Mouse (Mus musculus) neural tube, embryonic 11.5 days (tissue): ENCODE measurements at regions not wholly inside any gene's neighbourhood (a gene's known extent, or its start where the extent isn't known, plus 50 kb on each side); places are given as distances from the start of the nearest gene placed in this dataset.

Source experiments
- ATAC-seq: fragments of 200-750 bp; cut with Nextera tagmentation; 2 replicates; pipeline ENCODE4 v1.8.0; 2017; ENCODE audit warnings: moderate number of reproducible peaks, mild to moderate bottlenecking, moderate TSS enrichment, moderate library complexity; ENCODE audit not compliant: insufficient read depth, low FRiP score, low TSS enrichment
- DNase-seq: peaks from one replicate; pipeline ENCODE4 v3.0.0-alpha.2; 2015; ENCODE audit warnings: low spot score
- H3K27ac ChIP-seq: fragments of 300-500 bp; sonication (generic); 2 replicates; pipeline ENCODE4 v1.5.1; 2014; ENCODE audit warnings: low read depth, mild to moderate bottlenecking, low read length
- H3K27me3 ChIP-seq: fragments of 300-500 bp; sonication (generic); 2 replicates; pipeline ENCODE4 v1.6.1; 2014; ENCODE audit warnings: mild to moderate bottlenecking, low read length, mixed read lengths; ENCODE audit not compliant: control insufficient read depth, insufficient read depth
- H3K36me3 ChIP-seq: fragments of 300-500 bp; sonication (generic); 2 replicates; pipeline ENCODE4 v1.6.1; 2014; ENCODE audit warnings: mild to moderate bottlenecking, low read length, moderate library complexity, mixed read lengths; ENCODE audit not compliant: control insufficient read depth, insufficient read depth
- H3K4me1 ChIP-seq: fragments of 300-500 bp; sonication (generic); 2 replicates; pipeline ENCODE4 v1.6.1; 2014; ENCODE audit warnings: low read length, mixed read lengths; ENCODE audit not compliant: control insufficient read depth, insufficient read depth
- H3K4me2 ChIP-seq: fragments of 300-500 bp; sonication (generic); 2 replicates; pipeline ENCODE4 v1.6.1; 2014; ENCODE audit warnings: low read depth, mild to moderate bottlenecking, moderate library complexity
- H3K4me3 ChIP-seq: fragments of 300-500 bp; sonication (generic); 2 replicates; pipeline ENCODE4 v1.5.1; 2014; ENCODE audit warnings: low read depth, low read length
- H3K9ac ChIP-seq: fragments of 300-500 bp; sonication (generic); 2 replicates; pipeline ENCODE4 v1.6.1; 2014; ENCODE audit warnings: mild to moderate bottlenecking, low read length
- H3K9me3 ChIP-seq: fragments of 300-500 bp; sonication (generic); 2 replicates; pipeline ENCODE4 v1.6.1; 2016; ENCODE audit warnings: low read length; ENCODE audit not compliant: control insufficient read depth
- WGBS: fragments of 180-500 bp; shearing (Covaris S2); extraction: QIAGEN DNeasy Blood & Tissue Kit; methylation state at CpG from one replicate; pipeline ENCODE4 v1.1.7; 2014; 5-methylcytosine and 5-hydroxymethylcytosine counted together

GRCm38 (mm10) chr12:79907583-79907982 is 205.2 kb downstream of the Zfp36l1 start:
- WGBS = 59% methylated on average over 5 of the region's 5 CpGs
- no peak overlapping the region for H3K4me3 ChIP-seq
- ATAC-seq (no peak), DNase-seq (no peak)
- H3K4me2 ChIP-seq = no peak overlapping the region
- no peaks in the 10 kb centered on the region for H3K9me3 ChIP-seq
- H3K27me3 ChIP-seq = no peaks in the 10 kb centered on the region
- peaks cover 11% of the 10 kb centered on the region for H3K4me1 ChIP-seq
- H3K36me3 ChIP-seq = no peaks in the 10 kb centered on the region
- H3K9ac ChIP-seq = no peak overlapping the region
- H3K27ac ChIP-seq = no peak overlapping the region

- Histone ChIP-seq H3K27me3 (no peaks in the 10 kb centered on the region), H3K4me1 (peaks cover 10% of the 10 kb centered on the region), H3K9ac (no peak overlapping the region), H3K27ac (no peak overlapping the region), H3K4me3 (no peak overlapping the region), H3K4me2 (no peak overlapping the region), H3K9me3 (no peaks in the 10 kb centered on the region), H3K36me3 (no peaks in the 10 kb centered on the region)
- DNase-seq (no peak), ATAC-seq (no peak)
- WGBS = 78% methylated on average over 10 of the region's 10 CpGs
Measured at GRCm38 (mm10) chr12:79906738-79907365, 206.0 kb downstream of the Zfp36l1 start.

GRCm38 (mm10) chr12:79905828-79906737 is 206.7 kb downstream of the Zfp36l1 start:
- Histone ChIP-seq H3K36me3 (no peaks in the 10 kb centered on the region), H3K4me2 (no peak overlapping the region), H3K27me3 (no peaks in the 10 kb centered on the region), H3K4me3 (no peak overlapping the region), H3K9ac (no peak overlapping the region), H3K27ac (no peak overlapping the region), H3K4me1 (peaks cover 5% of the 10 kb centered on the region; the same call in 1 of the 2 replicates), H3K9me3 (no peaks in the 10 kb centered on the region)
- ATAC-seq = no peak
- no peak for DNase-seq
- 60% methylated on average over 10 of the region's 10 CpGs for WGBS

- DNase-seq (no peak), ATAC-seq (no peak)
- WGBS = 72% methylated on average over 2 of the region's 2 CpGs
- no peak overlapping the region for H3K9ac ChIP-seq
- no peak overlapping the region for H3K4me3 ChIP-seq
- no peaks in the 10 kb centered on the region for H3K4me1 ChIP-seq
- no peak overlapping the region for H3K27ac ChIP-seq
- H3K36me3 ChIP-seq = no peaks in the 10 kb centered on the region
- no peaks in the 10 kb centered on the region for H3K27me3 ChIP-seq
- no peaks in the 10 kb centered on the region for H3K9me3 ChIP-seq
- H3K4me2 ChIP-seq = no peak overlapping the region
Measured at GRCm38 (mm10) chr12:79904913-79905549, 207.8 kb downstream of the Zfp36l1 start.

- H3K27me3 ChIP-seq = no peaks in the 10 kb centered on the region
- 81% methylated on average over 7 of the region's 7 CpGs for WGBS
- peaks cover 12% of the 10 kb centered on the region for H3K4me1 ChIP-seq
- no peak overlapping the region for H3K27ac ChIP-seq
- no peak overlapping the region for H3K4me3 ChIP-seq
- ATAC-seq = no peak
- DNase-seq = no peak
- H3K36me3 ChIP-seq = no peaks in the 10 kb centered on the region
- no peak overlapping the region for H3K9ac ChIP-seq
- no peaks in the 10 kb centered on the region for H3K9me3 ChIP-seq
- H3K4me2 ChIP-seq = no peak overlapping the region
Measured at GRCm38 (mm10) chr12:79902761-79903160, 210.1 kb downstream of the Zfp36l1 start.

GRCm38 (mm10) chr12:79902163-79902562 is 210.7 kb downstream of the Zfp36l1 start:
- Histone ChIP-seq H3K9ac (no peak overlapping the region), H3K4me2 (no peak overlapping the region), H3K27me3 (no peaks in the 10 kb centered on the region), H3K4me3 (no peak overlapping the region), H3K4me1 (peaks cover 15% of the 10 kb centered on the region), H3K36me3 (no peaks in the 10 kb centered on the region), H3K9me3 (no peaks in the 10 kb centered on the region), H3K27ac (peak overlapping the region; percentile 21; the same call in 1 of the 2 replicates)
- 35% methylated on average over 7 of the region's 7 CpGs for WGBS
- no peak for ATAC-seq
- DNase-seq = no peak

GRCm38 (mm10) chr12:79898198-79898930 is 214.4 kb downstream of the Zfp36l1 start:
- ATAC-seq = peak; percentile 69
- no peak overlapping the region; the same call in 1 of the 2 replicates for H3K9ac ChIP-seq
- WGBS = 7% methylated on average over 12 of the region's 12 CpGs
- H3K4me1 ChIP-seq = peaks cover 33% of the 10 kb centered on the region
- H3K9me3 ChIP-seq = no peaks in the 10 kb centered on the region
- no peaks in the 10 kb centered on the region for H3K36me3 ChIP-seq
- peak overlapping the region; percentile 5 for H3K27ac ChIP-seq
- peak; percentile 71 for DNase-seq
- no peak overlapping the region for H3K4me2 ChIP-seq
- no peak overlapping the region for H3K4me3 ChIP-seq
- H3K27me3 ChIP-seq = no peaks in the 10 kb centered on the region

- peaks cover 38% of the 10 kb centered on the region for H3K4me1 ChIP-seq
- DNase-seq (peak; percentile 31), ATAC-seq (no peak)
- no peaks in the 10 kb centered on the region for H3K27me3 ChIP-seq
- H3K9me3 ChIP-seq = no peaks in the 10 kb centered on the region
- H3K9ac ChIP-seq = peak overlapping the region; percentile 18; the same call in 1 of the 2 replicates
- no peak overlapping the region for H3K4me3 ChIP-seq
- 0 out of 2 replicates have a peak overlapping the region, but pooled peaks have one; percentile 62 for H3K27ac ChIP-seq
- H3K36me3 ChIP-seq = no peaks in the 10 kb centered on the region
- H3K4me2 ChIP-seq = no peak overlapping the region
- 21% methylated on average over 6 of the region's 6 CpGs for WGBS
Measured at GRCm38 (mm10) chr12:79895975-79896374, 216.8 kb downstream of the Zfp36l1 start.
